Mouse (Mus musculus) hindbrain, embryonic 14.5 days (tissue): ENCODE measurements at regions not wholly inside any gene's neighbourhood (a gene's known extent, or its start where the extent isn't known, plus 50 kb on each side); places are given as distances from the start of the nearest gene placed in this dataset.
A peak's percentile ranks its signal among the peaks of the same experiment; 100 is the strongest.

Source experiments
- ATAC-seq: fragments of 200-750 bp; cut with Nextera tagmentation; 2 replicates; pipeline ENCODE4 v1.8.0; 2017; ENCODE audit warnings: moderate number of reproducible peaks, mild to moderate bottlenecking, moderate TSS enrichment, moderate library complexity; ENCODE audit not compliant: low FRiP score
- DNase-seq: peaks from one replicate; pipeline ENCODE4 v3.0.0-alpha.2; 2015; ENCODE audit warnings: low spot score
- H3K27ac ChIP-seq: fragments of 300-500 bp; sonication (generic); 2 replicates; pipeline ENCODE4 v1.5.1; 2014; ENCODE audit warnings: mild to moderate bottlenecking, moderate library complexity
- H3K27me3 ChIP-seq: fragments of 300-500 bp; sonication (generic); 2 replicates; pipeline ENCODE4 v1.6.1; 2014; ENCODE audit warnings: mild to moderate bottlenecking, low read length, mixed read lengths; ENCODE audit not compliant: control insufficient read depth, insufficient read depth
- H3K36me3 ChIP-seq: fragments of 300-500 bp; sonication (generic); replicated peaks from 2 replicates; pipeline ENCODE4 v1.6.1; 2014; ENCODE audit not compliant: control insufficient read depth, insufficient read depth
- H3K4me1 ChIP-seq: fragments of 300-500 bp; sonication (generic); replicated peaks from 2 replicates; pipeline ENCODE4 v1.6.1; 2014; ENCODE audit warnings: antibody characterized with exemption, low read length, mixed read lengths; ENCODE audit not compliant: control insufficient read depth, insufficient read depth
- H3K4me2 ChIP-seq: fragments of 300-500 bp; sonication (generic); replicated peaks from 2 replicates; pipeline ENCODE4 v1.6.1; 2014; ENCODE audit warnings: mild to moderate bottlenecking, moderate library complexity
- H3K4me3 ChIP-seq: fragments of 300-500 bp; sonication (generic); replicated peaks from 2 replicates; pipeline ENCODE4 v1.5.1; 2014; ENCODE audit warnings: mild to moderate bottlenecking, low read length
- H3K9ac ChIP-seq: fragments of 300-500 bp; sonication (generic); 2 replicates; pipeline ENCODE4 v1.6.1; 2014
- H3K9me3 ChIP-seq: fragments of 300-500 bp; sonication (generic); 2 replicates; pipeline ENCODE4 v1.6.1; 2016; ENCODE audit warnings: low read length; ENCODE audit not compliant: control insufficient read depth
- WGBS: fragments of 180-500 bp; shearing (Covaris S2); extraction: QIAGEN DNeasy Blood & Tissue Kit; methylation state at CpG from one replicate; pipeline ENCODE4 v1.1.7; 2014; 5-methylcytosine and 5-hydroxymethylcytosine counted together

DNA sequence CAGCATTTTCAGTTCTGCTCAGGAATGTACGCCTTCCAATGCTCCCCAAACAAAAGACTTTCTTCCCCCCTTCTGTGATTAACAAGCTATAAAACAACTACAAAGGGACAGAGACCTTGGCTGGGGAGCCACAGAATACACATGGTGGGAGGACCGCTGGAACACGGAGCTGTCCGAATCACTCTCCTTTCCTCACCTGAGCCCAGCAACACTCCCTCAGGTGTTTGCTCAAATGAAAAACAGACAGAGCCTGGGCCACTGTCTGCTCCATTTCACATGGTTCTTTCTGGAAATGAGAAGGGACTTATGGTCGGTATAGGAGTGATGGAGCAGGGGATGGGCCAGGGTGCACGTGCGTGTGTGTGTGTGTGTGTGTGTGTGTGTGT, 215.9 kb downstream of the Mreg start:
- Histone ChIP-seq H3K4me2 (no peak overlapping the region), H3K9me3 (no peaks in the 10 kb centered on the region), H3K27ac (0 out of 2 replicates have a peak overlapping the region, but pooled peaks have one; percentile 20), H3K4me1 (no peaks in the 10 kb centered on the region), H3K36me3 (no peaks in the 10 kb centered on the region), H3K9ac (no peak overlapping the region), H3K4me3 (no peak overlapping the region), H3K27me3 (no peaks in the 10 kb centered on the region)
- ATAC-seq = no peak
- DNase-seq = no peak
- 57% methylated on average over 7 of the region's 7 CpGs for WGBS

DNA sequence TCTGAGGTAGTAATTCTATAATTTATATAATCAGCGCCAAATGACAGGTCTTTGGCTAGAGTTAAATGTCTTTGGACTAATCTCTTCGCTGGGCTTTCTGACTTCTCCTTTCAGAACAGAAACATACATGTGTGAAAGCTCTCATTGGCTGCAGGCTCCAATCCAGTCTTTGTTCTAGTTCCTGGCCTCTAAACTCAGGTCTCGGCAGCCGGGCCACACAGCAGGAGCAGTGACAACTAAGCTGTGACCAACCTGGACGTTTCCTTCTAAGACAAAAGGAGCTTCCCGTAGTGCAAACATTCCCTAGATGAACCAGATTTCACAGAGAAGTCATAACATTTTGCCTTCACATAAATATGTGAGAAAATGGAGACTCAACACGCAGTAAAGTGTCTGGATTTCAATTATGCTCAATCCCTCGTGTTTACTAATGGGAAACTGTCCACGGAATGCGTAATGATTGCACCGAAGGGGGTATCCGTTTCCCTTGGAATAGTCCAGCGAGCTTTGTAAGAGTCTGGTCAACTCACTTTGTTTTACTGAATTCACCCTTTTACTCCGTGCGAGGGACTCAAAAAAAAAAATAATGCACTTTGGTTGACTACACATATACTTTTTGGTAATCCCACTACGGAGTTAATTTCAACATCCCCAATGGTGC, 216.4 kb downstream of the Mreg start:
- H3K9me3 ChIP-seq = no peaks in the 10 kb centered on the region
- H3K36me3 ChIP-seq = no peaks in the 10 kb centered on the region
- H3K4me3 ChIP-seq = no peak overlapping the region
- DNase-seq (no peak), ATAC-seq (no peak)
- WGBS = 50% methylated on average over 16 of the region's 16 CpGs
- H3K27ac ChIP-seq = no peak overlapping the region
- no peak overlapping the region for H3K9ac ChIP-seq
- no peak overlapping the region for H3K4me2 ChIP-seq
- H3K27me3 ChIP-seq = no peaks in the 10 kb centered on the region
- H3K4me1 ChIP-seq = no peaks in the 10 kb centered on the region

DNA sequence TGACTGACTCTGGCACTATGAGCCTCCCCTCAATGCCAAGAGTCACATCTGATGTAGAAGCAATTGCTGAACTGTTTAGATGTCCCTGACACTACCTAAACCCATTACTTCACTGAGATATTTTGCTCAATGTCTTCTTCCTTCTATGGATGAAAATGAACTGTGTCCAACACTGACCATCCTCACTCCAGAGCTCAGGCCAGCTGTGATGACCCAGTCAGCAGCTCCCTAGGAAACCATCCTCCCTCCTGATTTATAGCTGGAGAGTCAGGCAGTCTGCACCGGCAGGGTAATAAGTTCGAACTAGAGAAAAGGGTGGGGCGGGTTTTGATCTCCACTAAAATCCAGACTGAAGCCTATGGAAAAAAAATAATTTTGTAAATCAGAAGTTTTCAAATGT, 221.2 kb downstream of the Mreg start:
- Histone ChIP-seq H3K9me3 (no peaks in the 10 kb centered on the region), H3K27me3 (no peaks in the 10 kb centered on the region), H3K4me3 (no peak overlapping the region), H3K4me2 (no peak overlapping the region), H3K36me3 (no peaks in the 10 kb centered on the region), H3K9ac (no peak overlapping the region), H3K27ac (no peak overlapping the region), H3K4me1 (no peaks in the 10 kb centered on the region)
- DNase-seq = no peak
- no peak for ATAC-seq
- WGBS = 91% methylated on average over 3 of the region's 3 CpGs

DNA sequence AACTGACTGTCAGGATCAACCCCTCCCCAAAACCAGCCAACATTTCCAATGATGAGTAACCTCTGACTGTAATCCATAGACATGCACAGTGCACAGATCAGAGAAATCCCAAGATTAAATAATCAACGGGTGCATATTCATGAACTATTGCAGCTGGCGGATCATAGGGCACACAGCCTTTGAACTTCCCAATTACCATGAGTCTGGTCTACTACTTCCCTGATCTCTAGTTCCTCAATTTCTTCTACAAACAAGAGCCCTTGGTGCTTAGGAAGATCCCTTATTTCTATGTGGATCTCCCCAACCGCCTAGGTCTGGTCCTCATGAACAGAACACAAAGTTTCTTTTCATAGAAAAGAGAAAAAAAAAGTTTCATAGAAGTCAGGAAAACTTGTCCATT, 224.0 kb downstream of the Mreg start:
- Histone ChIP-seq H3K27me3 (no peaks in the 10 kb centered on the region), H3K9me3 (no peaks in the 10 kb centered on the region), H3K4me1 (no peaks in the 10 kb centered on the region), H3K36me3 (no peaks in the 10 kb centered on the region), H3K27ac (no peak overlapping the region), H3K4me3 (no peak overlapping the region), H3K4me2 (no peak overlapping the region), H3K9ac (no peak overlapping the region)
- ATAC-seq (no peak), DNase-seq (no peak)
- WGBS = 96% methylated on average over 3 of the region's 3 CpGs

DNA sequence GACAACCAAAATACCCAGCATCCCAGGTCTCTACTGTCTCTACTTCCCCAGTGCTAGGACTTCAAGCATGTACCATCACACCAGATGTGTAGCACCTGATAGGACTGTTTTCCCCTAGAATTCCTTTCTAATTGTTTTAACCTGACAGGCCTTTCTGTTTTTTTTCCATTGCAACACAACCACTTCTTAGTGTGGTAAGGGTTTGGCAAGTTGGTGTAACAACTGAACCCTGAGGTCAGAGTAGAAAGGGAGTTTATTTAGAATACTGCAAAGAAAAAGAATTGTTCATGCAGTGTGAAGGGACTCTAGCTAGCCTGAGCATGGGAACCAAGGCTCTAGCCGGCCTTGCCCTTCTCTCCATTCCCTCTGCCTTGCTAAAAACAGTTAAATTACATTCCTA, 226.1 kb downstream of the Mreg start:
- Histone ChIP-seq H3K27me3 (no peaks in the 10 kb centered on the region), H3K4me3 (no peak overlapping the region), H3K9me3 (no peaks in the 10 kb centered on the region), H3K27ac (no peak overlapping the region), H3K4me1 (no peaks in the 10 kb centered on the region), H3K4me2 (no peak overlapping the region), H3K36me3 (no peaks in the 10 kb centered on the region), H3K9ac (no peak overlapping the region)
- ATAC-seq (no peak), DNase-seq (no peak)
- WGBS = 82% methylated on average over 1 of the region's 1 CpGs

DNA sequence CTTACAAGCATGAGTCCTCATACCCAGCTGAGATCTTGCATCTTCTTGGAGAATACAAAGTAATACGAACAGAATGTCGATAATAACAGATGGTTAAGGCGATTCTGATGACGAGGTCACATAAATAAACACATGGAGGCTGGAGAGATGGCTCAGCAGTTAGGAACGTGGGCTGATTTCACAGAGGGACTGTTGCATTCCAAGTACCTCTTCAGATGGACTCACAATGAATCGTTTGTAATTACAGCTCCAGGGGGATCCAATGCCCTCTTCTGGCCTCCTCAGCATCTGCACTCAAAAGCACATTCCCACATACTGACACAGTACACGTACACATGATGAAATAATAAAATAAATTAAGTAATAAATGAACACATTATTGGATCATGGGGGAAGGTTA, 228.3 kb downstream of the Mreg start:
- no peak overlapping the region for H3K9ac ChIP-seq
- no peaks in the 10 kb centered on the region for H3K4me1 ChIP-seq
- H3K36me3 ChIP-seq = no peaks in the 10 kb centered on the region
- H3K27me3 ChIP-seq = no peaks in the 10 kb centered on the region
- no peak overlapping the region for H3K4me2 ChIP-seq
- no peak overlapping the region for H3K27ac ChIP-seq
- no peaks in the 10 kb centered on the region for H3K9me3 ChIP-seq
- no peak overlapping the region for H3K4me3 ChIP-seq
- no peak for ATAC-seq
- 90% methylated on average over 7 of the region's 7 CpGs for WGBS
- DNase-seq = no peak

DNA sequence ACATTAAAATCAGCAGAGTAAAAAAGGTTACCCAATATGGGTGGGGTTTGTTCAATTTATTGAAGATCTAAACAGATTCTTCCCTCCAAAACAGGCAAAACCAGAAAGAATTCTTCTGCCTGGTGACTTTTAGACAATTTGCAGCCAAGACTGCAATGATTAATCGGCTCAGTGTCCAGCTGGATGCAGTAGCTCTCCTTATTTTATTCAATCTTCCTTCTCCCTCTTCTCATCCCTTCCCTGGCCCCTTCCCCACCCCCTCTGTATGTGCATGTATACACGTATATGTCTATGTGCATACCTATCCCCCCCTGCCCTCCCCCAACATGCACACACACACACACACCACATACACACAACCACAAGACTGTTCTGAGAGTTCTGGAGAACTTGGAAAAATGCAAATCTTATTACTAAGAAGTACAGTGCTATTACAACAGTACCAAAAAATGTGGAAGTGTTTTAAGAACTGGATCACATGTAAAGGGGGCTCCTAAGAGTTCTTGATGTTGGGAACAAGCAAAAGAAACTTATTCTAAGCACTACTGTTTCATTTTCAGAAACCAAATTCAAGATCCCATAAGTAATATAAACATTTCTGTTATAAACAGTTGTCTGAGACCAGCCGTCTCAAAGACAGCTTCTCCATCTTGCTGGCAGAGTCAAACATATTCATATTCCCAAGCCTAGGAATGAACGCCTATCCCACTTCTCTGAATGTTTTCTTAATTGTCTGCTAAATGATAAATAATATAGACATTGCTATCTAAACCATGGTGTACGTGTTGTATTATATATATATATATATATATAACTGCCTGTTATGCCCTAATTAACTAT, 229.5 kb downstream of the Mreg start:
- Histone ChIP-seq H3K4me2 (no peak overlapping the region), H3K36me3 (no peaks in the 10 kb centered on the region), H3K9me3 (no peaks in the 10 kb centered on the region), H3K4me1 (no peaks in the 10 kb centered on the region), H3K4me3 (no peak overlapping the region), H3K27me3 (no peaks in the 10 kb centered on the region), H3K27ac (no peak overlapping the region), H3K9ac (no peak overlapping the region)
- ATAC-seq (no peak), DNase-seq (no peak)
- 82% methylated on average over 5 of the region's 5 CpGs for WGBS

DNA sequence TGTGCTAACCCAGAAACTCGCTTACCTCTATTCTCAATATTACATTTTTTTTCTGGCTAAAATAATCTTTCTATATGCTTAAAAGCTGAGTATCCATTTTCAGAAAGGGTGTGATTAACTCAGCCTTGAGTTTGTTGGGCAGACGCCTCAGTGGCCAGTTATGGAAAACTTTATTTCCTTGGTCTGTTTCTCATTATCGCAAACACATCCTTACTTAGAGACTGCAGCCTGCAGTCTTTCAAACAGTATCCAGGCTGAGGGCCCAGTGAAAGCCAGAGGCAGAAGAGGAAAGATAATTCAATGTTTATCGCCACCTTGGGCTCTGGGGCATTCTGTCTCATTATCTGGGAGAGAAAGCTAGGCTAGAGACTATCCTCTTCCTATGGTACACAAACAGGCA, 231.5 kb downstream of the Mreg start:
- no peaks in the 10 kb centered on the region for H3K9me3 ChIP-seq
- no peak overlapping the region for H3K4me3 ChIP-seq
- DNase-seq (no peak), ATAC-seq (no peak)
- H3K36me3 ChIP-seq = no peaks in the 10 kb centered on the region
- H3K27me3 ChIP-seq = no peaks in the 10 kb centered on the region
- no peaks in the 10 kb centered on the region for H3K4me1 ChIP-seq
- no peak overlapping the region for H3K9ac ChIP-seq
- H3K4me2 ChIP-seq = no peak overlapping the region
- H3K27ac ChIP-seq = no peak overlapping the region
- WGBS = 81% methylated on average over 4 of the region's 4 CpGs

DNA sequence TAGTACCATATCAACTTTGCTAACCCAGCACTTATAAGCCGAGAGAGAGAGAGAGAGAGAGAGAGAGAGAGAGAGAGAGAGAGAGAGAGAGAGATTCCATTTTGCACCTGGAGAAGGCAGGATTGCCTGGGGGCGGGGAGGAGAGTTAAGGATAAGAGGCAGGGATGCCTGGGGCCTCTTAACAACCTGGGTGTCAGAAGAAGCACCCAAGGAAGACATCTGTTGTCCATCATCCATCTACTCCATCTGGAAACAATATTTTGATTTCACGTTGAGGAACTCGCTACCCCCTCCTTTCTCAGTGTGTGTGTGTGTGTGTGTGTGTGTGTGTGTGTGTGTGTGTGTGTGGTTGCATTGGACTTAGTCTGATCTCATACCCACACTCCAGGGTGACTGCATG, 232.8 kb downstream of the Mreg start:
- no peak overlapping the region for H3K9ac ChIP-seq

More for the DNA sequence above, 232.8 kb downstream of the Mreg start:
- no peaks in the 10 kb centered on the region for H3K9me3 ChIP-seq
- no peak overlapping the region for H3K4me3 ChIP-seq
- no peaks in the 10 kb centered on the region for H3K36me3 ChIP-seq
- H3K4me2 ChIP-seq = no peak overlapping the region
- DNase-seq (no peak), ATAC-seq (no peak)
- H3K4me1 ChIP-seq = no peaks in the 10 kb centered on the region
- no peaks in the 10 kb centered on the region for H3K27me3 ChIP-seq
- no peak overlapping the region for H3K27ac ChIP-seq
- WGBS = 80% methylated on average over 4 of the region's 4 CpGs
